21 mouse cellular contexts compared by ENCODE assay signal in the genomic region with DNA sequence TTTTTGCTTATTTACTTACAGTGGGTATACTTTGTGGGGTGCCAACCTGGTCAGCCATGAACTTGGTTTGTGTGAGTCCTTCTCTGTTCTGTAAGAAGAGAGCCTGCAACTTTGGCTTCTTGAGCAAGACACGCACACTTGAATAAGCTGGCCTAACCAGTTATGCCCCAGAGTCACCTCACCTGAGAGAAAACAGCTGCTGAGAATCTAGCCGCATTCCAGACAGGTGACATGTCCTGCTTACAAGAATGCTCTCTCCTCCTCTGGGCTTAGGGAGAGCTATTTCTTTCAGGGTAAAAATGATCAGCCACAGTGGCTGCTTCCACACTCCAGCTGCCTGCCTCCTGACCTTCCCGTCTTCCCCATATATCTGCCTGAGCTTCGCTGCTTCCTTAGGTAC. TPM values are rescaled to one million over a fixed set of nuclear protein-coding genes. Genes with fewer than 3 reads are reported as not detected.
DNase-seq lines count a peak whose midpoint lies in the region; ATAC-seq lines count a peak whose summit lies in the region.
"Had no signal": no experiment of that assay in that cellular context is flagged by ENCODE, and none has a peak within 500 bp of the region (broad histone marks: within the 10 kb centered on the region; RNA-seq: fewer than 3 reads in every experiment).

No protein-coding gene starts in this region.

- H3K9me3 ChIP-seq in kidney, embryonic 15.5 days (replicated peaks), result 0 out of 2 replicates have a peak, but pooled peaks cover 4% of the 10 kb centered on the region
- no peaks in the 10 kb centered on the region for H3K9me3 ChIP-seq in embryonic facial prominence, embryonic 13.5 days
- H3K9me3 ChIP-seq in lung, embryonic 15.5 days, result no peaks in the 10 kb centered on the region
- H3K9me3 ChIP-seq in stomach, embryonic 16.5 days (replicated peaks; ENCODE audit: control insufficient read depth, low read length), result no peaks in the 10 kb centered on the region
- H3K9me3 ChIP-seq: forebrain, embryonic 13.5 days; heart, embryonic 13.5 days; limb, embryonic 13.5 days; liver, embryonic 15.5 days had no signal

- DNase-seq in kidney, adult 9 months, result no peak
- DNase-seq in heart, adult 9 months (ENCODE audit: low spot score in 2 of 2), result no peak
- no peak for DNase-seq in left cerebral cortex, postnatal 25 days (ENCODE audit: low spot score in 2 of 2)
- DNase-seq: adrenal gland, postnatal 14 days; cerebellum, adult 2 months; heart, postnatal 36 days; spleen, adult 18-20 months had no signal

- no peak overlapping the region for H3K4me2 ChIP-seq in kidney, embryonic 15.5 days
- H3K4me2 ChIP-seq in embryonic facial prominence, embryonic 13.5 days, result no peak overlapping the region
- no peak overlapping the region for H3K4me2 ChIP-seq in lung, embryonic 15.5 days
- H3K4me2 ChIP-seq in stomach, embryonic 16.5 days (ENCODE audit: low read depth, low read length), result no peak overlapping the region
- H3K4me2 ChIP-seq: forebrain, embryonic 13.5 days; heart, embryonic 13.5 days; limb, embryonic 13.5 days; liver, embryonic 15.5 days had no signal

- ATAC-seq in kidney, embryonic 15.5 days (replicated peaks; ENCODE audit: low FRiP score), result no peak
- no peak for ATAC-seq in embryonic facial prominence, embryonic 13.5 days (ENCODE audit: insufficient number of reproducible peaks, insufficient read depth, low FRiP score, low TSS enrichment, low read depth)
- ATAC-seq in lung, embryonic 15.5 days (ENCODE audit: borderline replicate concordance, extremely low read depth, low FRiP score, low TSS enrichment), result peak; percentile 53
- ATAC-seq in stomach, embryonic 16.5 days (ENCODE audit: insufficient read depth, low FRiP score), result no peak
- ATAC-seq: forebrain, embryonic 13.5 days; inflammation-experienced regulatory T-cells, adult 6 months; midbrain, embryonic 16.5 days had no signal

- 55% methylated on average over 4 of the region's 4 CpGs for WGBS in kidney, embryonic 15.5 days
- 72% methylated on average over 4 of the region's 4 CpGs for WGBS in embryonic facial prominence, embryonic 13.5 days
- WGBS in lung, embryonic 15.5 days, result 51% methylated on average over 4 of the region's 4 CpGs
- 54% methylated on average over 4 of the region's 4 CpGs for WGBS in stomach, embryonic 16.5 days

- intact Hi-C loops in left cerebral cortex, postnatal 25 days (cut with DNase I), result no loop called here

- peaks cover 9% of the 10 kb centered on the region for H3K4me1 ChIP-seq in kidney, embryonic 15.5 days
- 0 out of 2 replicates have a peak, but pooled peaks cover 5% of the 10 kb centered on the region for H3K4me1 ChIP-seq in embryonic facial prominence, embryonic 13.5 days
- peaks cover 21% of the 10 kb centered on the region for H3K4me1 ChIP-seq in lung, embryonic 15.5 days
- H3K4me1 ChIP-seq in stomach, embryonic 16.5 days (ENCODE audit: control insufficient read depth, insufficient read depth, low read length), result peaks cover 9% of the 10 kb centered on the region; the same call in 1 of the 2 replicates
- H3K4me1 ChIP-seq: forebrain, embryonic 13.5 days; liver, embryonic 15.5 days had no signal

- H3K9ac ChIP-seq in kidney, embryonic 15.5 days, result no peak overlapping the region
- H3K9ac ChIP-seq in embryonic facial prominence, embryonic 13.5 days, result no peak overlapping the region
- no peak overlapping the region for H3K9ac ChIP-seq in lung, embryonic 15.5 days
- 0 out of 2 replicates have a peak overlapping the region, but pooled peaks have one; percentile 2 for H3K9ac ChIP-seq in stomach, embryonic 16.5 days (ENCODE audit: low read length)
- H3K9ac ChIP-seq: forebrain, embryonic 13.5 days; heart, embryonic 13.5 days; limb, embryonic 13.5 days; liver, embryonic 15.5 days had no signal

- no peaks in the 10 kb centered on the region for H3K36me3 ChIP-seq in kidney, embryonic 15.5 days
- no peaks in the 10 kb centered on the region for H3K36me3 ChIP-seq in embryonic facial prominence, embryonic 13.5 days
- H3K36me3 ChIP-seq in lung, embryonic 15.5 days, result no peaks in the 10 kb centered on the region
- no peaks in the 10 kb centered on the region for H3K36me3 ChIP-seq in stomach, embryonic 16.5 days (ENCODE audit: control insufficient read depth, insufficient read depth, low read length)
- H3K36me3 ChIP-seq: heart, embryonic 13.5 days; limb, embryonic 13.5 days; liver, embryonic 15.5 days had no signal

- no peaks in the 10 kb centered on the region for H3K27me3 ChIP-seq in kidney, embryonic 15.5 days
- H3K27me3 ChIP-seq in embryonic facial prominence, embryonic 13.5 days, result no peaks in the 10 kb centered on the region
- H3K27me3 ChIP-seq in lung, embryonic 15.5 days, result no peaks in the 10 kb centered on the region
- H3K27me3 ChIP-seq in stomach, embryonic 16.5 days (ENCODE audit: control insufficient read depth, insufficient read depth, low read length), result no peaks in the 10 kb centered on the region
- H3K27me3 ChIP-seq: forebrain, embryonic 13.5 days; heart, embryonic 13.5 days; limb, embryonic 13.5 days; liver, embryonic 15.5 days had no signal

- no peak overlapping the region for H3K4me3 ChIP-seq in kidney, embryonic 15.5 days (replicated peaks)
- H3K4me3 ChIP-seq in embryonic facial prominence, embryonic 13.5 days, result no peak overlapping the region
- H3K4me3 ChIP-seq in lung, embryonic 15.5 days, result no peak overlapping the region
- no peak overlapping the region for H3K4me3 ChIP-seq in stomach, embryonic 16.5 days (replicated peaks; ENCODE audit: low read length)
- H3K4me3 ChIP-seq: forebrain, embryonic 13.5 days; heart, embryonic 13.5 days; limb, embryonic 13.5 days; liver, embryonic 15.5 days had no signal

- 0 out of 2 replicates have a peak overlapping the region, but pooled peaks have one; percentile 10 for H3K27ac ChIP-seq in kidney, embryonic 15.5 days
- 0 out of 2 replicates have a peak overlapping the region, but pooled peaks have one; percentile 23 for H3K27ac ChIP-seq in embryonic facial prominence, embryonic 13.5 days
- peak overlapping the region; percentile 46 for H3K27ac ChIP-seq in lung, embryonic 15.5 days
- H3K27ac ChIP-seq in stomach, embryonic 16.5 days (ENCODE audit: low read length), result peak overlapping the region; percentile 56; the same call in 1 of the 2 replicates
- H3K27ac ChIP-seq: forebrain, embryonic 13.5 days; heart, embryonic 13.5 days; limb, embryonic 13.5 days; liver, embryonic 15.5 days had no signal

RNA-seq across cellular contexts. Expression of a gene that starts 8.4 kb away (rescaled TPM):
- polyA plus RNA-seq in kidney, embryonic 15.5 days (2015; fragmentation: Nextera tagmentation; extraction: Ambion mirVana), result 0.09 TPM in 1 of 2 replicates, not detected in the other
- 0.17 and 0.39 TPM in 2 replicates for polyA plus RNA-seq in embryonic facial prominence, embryonic 13.5 days (2015; fragmentation: Nextera tagmentation; extraction: Ambion mirVana)
- 0.11 and 0.32 TPM in 2 replicates for polyA plus RNA-seq in lung, embryonic 15.5 days (2015; fragmentation: Nextera tagmentation; extraction: Ambion mirVana)
- 0.04 TPM in 1 of 2 replicates, not detected in the other for polyA plus RNA-seq in stomach, embryonic 16.5 days (2015; fragmentation: Nextera tagmentation; extraction: Ambion mirVana)
- total RNA-seq in left cerebral cortex, postnatal 25 days (2021), result under 1 TPM; 0.21 to 0.55 TPM
- total RNA-seq: adrenal gland, postnatal 14 days; common myeloid progenitor, adult 5-6 weeks; gastrocnemius, postnatal 4 days; megakaryocyte-erythroid progenitor cell, adult 5-6 weeks had no signal
- polyA plus RNA-seq: inflammation-experienced regulatory T-cells, adult 6 months; limb, embryonic 13.5 days; liver, embryonic 15.5 days; stomach, embryonic 14.5 days had no signal

RNA-seq across cellular contexts. Expression of a gene that starts 9.9 kb away (rescaled TPM):
- 15.6 and 19.4 TPM in 2 replicates for polyA plus RNA-seq in kidney, embryonic 15.5 days (2015; fragmentation: Nextera tagmentation; extraction: Ambion mirVana)
- 14.4 and 16.5 TPM in 2 replicates for polyA plus RNA-seq in embryonic facial prominence, embryonic 13.5 days (2015; fragmentation: Nextera tagmentation; extraction: Ambion mirVana)
- 17.0 and 18.0 TPM in 2 replicates for polyA plus RNA-seq in lung, embryonic 15.5 days (2015; fragmentation: Nextera tagmentation; extraction: Ambion mirVana)
- 18.7 and 20.1 TPM in 2 replicates for polyA plus RNA-seq in stomach, embryonic 16.5 days (2015; fragmentation: Nextera tagmentation; extraction: Ambion mirVana)
- total RNA-seq in left cerebral cortex, postnatal 25 days (2021), result 1 to 10 TPM in 1 of 2 experiments, under 1 TPM in 1; 0.94 to 1.2 TPM

RNA-seq across cellular contexts. Expression of a gene that starts 10.0 kb away (rescaled TPM):
- polyA plus RNA-seq in kidney, embryonic 15.5 days (2015; fragmentation: Nextera tagmentation; extraction: Ambion mirVana), result 0.06 TPM in 2 replicates
- 0.20 and 0.29 TPM in 2 replicates for polyA plus RNA-seq in embryonic facial prominence, embryonic 13.5 days (2015; fragmentation: Nextera tagmentation; extraction: Ambion mirVana)
- polyA plus RNA-seq in lung, embryonic 15.5 days (2015; fragmentation: Nextera tagmentation; extraction: Ambion mirVana), result 0.86 TPM in 2 replicates
- polyA plus RNA-seq in stomach, embryonic 16.5 days (2015; fragmentation: Nextera tagmentation; extraction: Ambion mirVana), result 1.1 TPM in 2 replicates
- under 1 TPM; 0.16 to 0.64 TPM for total RNA-seq in left cerebral cortex, postnatal 25 days (2021)
- total RNA-seq: adrenal gland, postnatal 14 days; common myeloid progenitor, adult 5-6 weeks; heart, postnatal 36 days had no signal
